8 mouse cellular contexts compared by ENCODE assay signal in genomic region chr2:74964360-74964759, GRCm38 (mm10).
DNase-seq lines count a peak whose midpoint lies in the region; ATAC-seq and TF ChIP-seq lines count a peak whose summit lies in the region.

No protein-coding gene starts in this region.

- no peaks in the 10 kb centered on the region for H3K27me3 ChIP-seq in heart, postnatal 0 days (ENCODE audit: control insufficient read depth, insufficient read depth, low read length)
- H3K27me3 ChIP-seq in liver, postnatal 0 days (ENCODE audit: insufficient read depth, low read length) = peaks cover 17% of the 10 kb centered on the region

- TF ChIP-seq EP300 in heart, postnatal 0 days (IDR thresholded peaks at IDR 0.05; ENCODE audit: low read depth) = no peak
- TF ChIP-seq EP300 in liver, postnatal 0 days (IDR thresholded peaks at IDR 0.05; ENCODE audit: low read depth) = no peak

- H3K27ac ChIP-seq in heart, postnatal 0 days (ENCODE audit: low read depth) = no peak overlapping the region
- no peak overlapping the region for H3K27ac ChIP-seq in liver, postnatal 0 days (ENCODE audit: low read depth)
- no peak overlapping the region for H3K27ac ChIP-seq in olfactory bulb, adult 2 months (ENCODE audit: insufficient read depth, low read depth, low read length)

- H3K4me2 ChIP-seq in heart, postnatal 0 days (ENCODE audit: low read depth, low read length) = no peak overlapping the region
- no peak overlapping the region for H3K4me2 ChIP-seq in liver, postnatal 0 days (ENCODE audit: low read depth, low read length)

- H3K36me3 ChIP-seq in heart, postnatal 0 days (replicated peaks; ENCODE audit: control insufficient read depth, insufficient read depth, low read length) = no peaks in the 10 kb centered on the region
- H3K36me3 ChIP-seq in liver, postnatal 0 days (replicated peaks; ENCODE audit: insufficient read depth, low read length) = no peaks in the 10 kb centered on the region

- WGBS in heart, postnatal 0 days = 2% methylated on average over 6 of the region's 6 CpGs
- under 1% methylated on average over 6 of the region's 6 CpGs for WGBS in liver, postnatal 0 days (ENCODE audit: insufficient replicate concordance)
- 3% methylated on average over 6 of the region's 6 CpGs for WGBS in olfactory bulb, adult 2 months

- ATAC-seq in heart, postnatal 0 days (ENCODE audit: insufficient read depth, low read depth) = peak; percentile 71; the same call in 1 of the 2 replicates
- no peak for ATAC-seq in liver, postnatal 0 days

- no peak overlapping the region for H3K4me3 ChIP-seq in heart, postnatal 0 days (ENCODE audit: low read depth, low read length)
- H3K4me3 ChIP-seq in liver, postnatal 0 days (ENCODE audit: low read depth, low read length) = no peak overlapping the region
- no peak overlapping the region for H3K4me3 ChIP-seq in olfactory bulb, adult 2 months (ENCODE audit: insufficient read depth, low read depth, low read length)

- H3K4me1 ChIP-seq in heart, postnatal 0 days (ENCODE audit: control insufficient read depth, insufficient read depth) = no peaks in the 10 kb centered on the region
- no peaks in the 10 kb centered on the region for H3K4me1 ChIP-seq in liver, postnatal 0 days (ENCODE audit: insufficient read depth)
- H3K4me1 ChIP-seq in olfactory bulb, adult 2 months (ENCODE audit: control insufficient read depth, insufficient read depth, low read length) = peaks cover 6% of the 10 kb centered on the region

- peak; percentile 59 to 65 for DNase-seq in CD8-positive naive resting alpha-beta T cell, adult 2 months (ENCODE audit: low read depth in 2 of 2, low spot score in 2 of 2)
- DNase-seq in brain, adult 2 months (ENCODE audit: low read depth, low spot score) = peak; percentile 86
- peak; percentile 28 for DNase-seq in fibroblast of lung, adult 2 months (ENCODE audit: low read depth)
- peak; percentile 82 for DNase-seq in heart, postnatal 0 days (ENCODE audit: low spot score)
- peak; percentile 92 for DNase-seq in kidney, postnatal 14 days
- peak; percentile 80 for DNase-seq in liver, postnatal 0 days
- DNase-seq in thymus, adult 18-20 months = peak; percentile 16 to 30

- no peak for TF ChIP-seq POLR2A in olfactory bulb, adult 2 months (IDR thresholded peaks at IDR 0.05; ENCODE audit: insufficient read depth, low read depth, low read length)

- H3K9me3 ChIP-seq in heart, postnatal 0 days (replicated peaks; ENCODE audit: control insufficient read depth, low read length) = no peaks in the 10 kb centered on the region
- no peaks in the 10 kb centered on the region for H3K9me3 ChIP-seq in liver, postnatal 0 days (ENCODE audit: low read length)

- H3K9ac ChIP-seq in heart, postnatal 0 days (replicated peaks; ENCODE audit: low read depth, low read length) = no peak overlapping the region
- H3K9ac ChIP-seq in liver, postnatal 0 days (replicated peaks) = no peak overlapping the region

- peak; percentile 87 for TF ChIP-seq CTCF in heart, postnatal 0 days (IDR thresholded peaks at IDR 0.05; ENCODE audit: low read depth)
- TF ChIP-seq CTCF in liver, postnatal 0 days (IDR thresholded peaks at IDR 0.05; ENCODE audit: low read depth) = peak; percentile 81
- peak; percentile 63 for TF ChIP-seq CTCF in olfactory bulb, adult 2 months (IDR thresholded peaks at IDR 0.05; ENCODE audit: insufficient read depth, low read depth, low read length)

Comparison
In these comparisons a context has a peak if more than half of its experiments do, and no peak if none do; other contexts are left out.
1. DNase-seq: peak in every context shown above with its lines; median percentile 92 in kidney, postnatal 14 days; 86 in brain, adult 2 months; 82 in heart, postnatal 0 days; 80 in liver, postnatal 0 days; 62 in CD8-positive naive resting alpha-beta T cell, adult 2 months; 28 in fibroblast of lung, adult 2 months; 23 in thymus, adult 18-20 months.